Mouse (Mus musculus) CD4-positive, CD25-positive, alpha-beta regulatory T cell (primary cell): Measurements from ENCODE around the gene Il10. TPM values are rescaled to one million over a fixed set of nuclear protein-coding genes. Genes with fewer than 3 reads are reported as not detected.

Experiments used
- polyA plus RNA-seq: library from polyadenylated mRNA; unstranded; fragments of 100-300 nt; shearing (Covaris generic); gene quantifications from one replicate; pipeline ENCODE4 v1.2.1, GENCODE M21; 2017

The Il10 gene
- 5.1 TPM for polyA plus RNA-seq

GRCm38 (mm10) chr1:131019492-131020098, at the start of gene Il10:
Gene Il10, plus strand, starts transcription at chr1:131019845.

Other genes with a start within 250 kb of the Il10 start
- 0.41 TPM for gene Fcamr, start 218.9 kb upstream of the Il10 start, polyA plus RNA-seq
- gene Pigr, start 193.2 kb upstream of the Il10 start, polyA plus RNA-seq: 0.18 TPM
- gene Fcmr, start 154.2 kb upstream of the Il10 start, polyA plus RNA-seq: 9.1 TPM
- gene Il24, start 132.4 kb upstream of the Il10 start, polyA plus RNA-seq: not detected
- not detected for gene Il20, start 108.4 kb upstream of the Il10 start, polyA plus RNA-seq
- gene Il19, start 79.7 kb upstream of the Il10 start, polyA plus RNA-seq: not detected
- gene Mapkapk2, start 78.0 kb downstream of the Il10 start, polyA plus RNA-seq: 142 TPM
- gene Dyrk3, start 118.5 kb downstream of the Il10 start, polyA plus RNA-seq: 0.19 TPM
- 63.6 TPM for gene Eif2d, start 133.3 kb downstream of the Il10 start, polyA plus RNA-seq
- gene Rassf5, start 225.4 kb downstream of the Il10 start, polyA plus RNA-seq: 429 TPM